Mouse (Mus musculus) liver, adult 2 months (tissue): ENCODE measurements at regions not wholly inside any gene's neighbourhood (a gene's known extent, or its start where the extent isn't known, plus 50 kb on each side); places are given as distances from the start of the nearest gene placed in this dataset.

Source experiments
- CTCF ChIP-seq: fragments of 200-500 bp; IDR thresholded peaks from 2 replicates; pipeline ENCODE4 v1.5.1; 2011; ENCODE audit warnings: low read depth, low read length, control low read depth
- POLR2A ChIP-seq: fragments of 200-500 bp; IDR thresholded peaks from 2 replicates; pipeline ENCODE4 v1.6.1; 2011; ENCODE audit warnings: low read length, control low read depth; ENCODE audit not compliant: insufficient read depth; ENCODE audit errors: extremely low read depth

DNA sequence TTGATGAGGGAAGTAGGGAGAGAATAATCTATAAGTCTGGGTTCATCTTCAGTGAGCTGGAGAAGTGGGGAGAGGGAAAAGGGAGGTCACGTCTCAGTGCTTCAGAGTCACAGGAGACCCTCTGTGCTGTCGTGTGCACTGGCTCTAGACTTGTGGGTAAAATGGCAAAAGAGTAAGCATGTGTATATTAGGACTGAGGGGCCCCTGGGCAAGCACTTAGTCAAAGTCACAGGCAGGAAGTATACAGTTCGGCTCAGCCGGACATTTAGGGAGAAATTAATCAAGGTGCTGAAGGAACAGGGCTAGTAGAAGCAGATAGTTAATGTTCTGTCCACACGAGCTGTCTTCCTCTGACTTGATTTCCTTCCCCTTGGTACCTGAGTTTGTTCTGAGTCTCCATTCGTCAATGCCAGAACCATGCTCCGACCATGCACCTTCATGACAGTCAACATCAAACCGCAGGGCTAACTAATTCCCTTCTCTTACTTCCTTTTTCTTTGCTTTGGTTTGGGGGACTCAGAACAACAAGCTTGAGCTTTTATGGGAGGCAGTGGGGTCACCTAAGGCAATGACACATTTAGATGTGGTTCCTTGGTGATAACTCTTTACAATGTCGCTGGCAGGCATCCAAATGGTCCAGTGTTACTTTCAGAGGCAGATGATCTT lies 63.2 kb upstream of the Kbtbd8 start:
- no peak for TF ChIP-seq CTCF
- TF ChIP-seq POLR2A = no peak
